Mouse (Mus musculus): ENCODE measurements around the gene Vat1. TPM values are rescaled to one million over a fixed set of nuclear protein-coding genes. Genes with fewer than 3 reads are reported as not detected.

Gene Vat1
- 162 and 171 TPM in 2 replicates for polyA plus RNA-seq (2012; rRNA removed)

GRCm38 (mm10) chr11:101465869-101466551, at the start of gene Vat1:
Gene Vat1, minus strand, starts transcription at chr11:101466230.

GRCm38 (mm10) chr11:101464211-101465100, 1.6 kb downstream of the Vat1 start, which contains the start of gene Rnd2:
Gene Rnd2, plus strand, starts transcription at chr11:101464999.

GRCm38 (mm10) chr11:101448274-101448746, 17.7 kb downstream of the Vat1 start, which contains the start of gene Ifi35:
Gene Ifi35, plus strand, starts transcription at chr11:101448407.

GRCm38 (mm10) chr11:101442127-101442693, 23.8 kb downstream of the Vat1 start, which contains the start of gene Rpl27:
Gene Rpl27, plus strand, starts transcription at chr11:101442298.

GRCm38 (mm10) chr11:101424925-101425813, 40.9 kb downstream of the Vat1 start, which contains the start of the genes Rundc1 and Ptges3l:
Gene Rundc1, plus strand, starts transcription at chr11:101425085.
Gene Ptges3l, minus strand, starts transcription at chr11:101425333.

GRCm38 (mm10) chr11:101424105-101424851, 41.8 kb downstream of the Vat1 start, which contains the start of gene Gm27029:
Gene Gm27029, minus strand, starts transcription at chr11:101424796.

GRCm38 (mm10) chr11:101417101-101417855, 48.8 kb downstream of the Vat1 start, which contains the start of gene Aarsd1:
Gene Aarsd1, minus strand, starts transcription at chr11:101417615.

Other genes starting within 250 kb of the Vat1 start
- gene Ezh1, start 239.8 kb downstream of the Vat1 start, polyA plus RNA-seq (2012; rRNA removed), result 37.9 and 39.6 TPM in 2 replicates
- 79.4 and 81.7 TPM in 2 replicates for gene Ramp2, start 220.2 kb downstream of the Vat1 start, polyA plus RNA-seq (2012; rRNA removed)
- gene Vps25, start 212.5 kb downstream of the Vat1 start, polyA plus RNA-seq (2012; rRNA removed), result 56.9 and 58.5 TPM in 2 replicates
- gene Wnk4, start 205.7 kb downstream of the Vat1 start, polyA plus RNA-seq (2012; rRNA removed), result 4.4 and 5.4 TPM in 2 replicates
- 0.66 and 0.69 TPM in 2 replicates for gene Cntd1, start 187.2 kb downstream of the Vat1 start, polyA plus RNA-seq (2012; rRNA removed)
- 165 and 213 TPM in 2 replicates for gene Coa3, start 187.1 kb downstream of the Vat1 start, polyA plus RNA-seq (2012; rRNA removed)
- 115 and 124 TPM in 2 replicates for gene Becn1, start 163.9 kb downstream of the Vat1 start, polyA plus RNA-seq (2012; rRNA removed)
- 103 and 105 TPM in 2 replicates for gene Psme3, start 150.0 kb downstream of the Vat1 start, polyA plus RNA-seq (2012; rRNA removed)
- 7.0 and 7.4 TPM in 2 replicates for gene Aoc2, start 141.2 kb downstream of the Vat1 start, polyA plus RNA-seq (2012; rRNA removed)
- gene Aoc3, start 135.6 kb downstream of the Vat1 start, polyA plus RNA-seq (2012; rRNA removed), result 0.52 and 0.82 TPM in 2 replicates
- gene G6pc, start 98.7 kb downstream of the Vat1 start, polyA plus RNA-seq (2012; rRNA removed), result 0.03 and 0.05 TPM in 2 replicates
- 49.2 and 49.6 TPM in 2 replicates for gene Aarsd1, start 48.6 kb downstream of the Vat1 start, polyA plus RNA-seq (2012; rRNA removed)
- gene Gm27029, start 41.4 kb downstream of the Vat1 start, polyA plus RNA-seq (2012; rRNA removed), result 4.1 and 4.2 TPM in 2 replicates
- 29.8 and 30.1 TPM in 2 replicates for gene Rundc1, start 41.1 kb downstream of the Vat1 start, polyA plus RNA-seq (2012; rRNA removed)
- gene Ptges3l, start 40.9 kb downstream of the Vat1 start, polyA plus RNA-seq (2012; rRNA removed), result 2.3 and 5.0 TPM in 2 replicates
- 841 and 842 TPM in 2 replicates for gene Rpl27, start 23.9 kb downstream of the Vat1 start, polyA plus RNA-seq (2012; rRNA removed)
- 6.2 and 7.4 TPM in 2 replicates for gene Ifi35, start 17.8 kb downstream of the Vat1 start, polyA plus RNA-seq (2012; rRNA removed)
- gene Rnd2, start 1.2 kb downstream of the Vat1 start, polyA plus RNA-seq (2012; rRNA removed), result 118 and 125 TPM in 2 replicates
- gene Brca1, start 85.7 kb upstream of the Vat1 start, polyA plus RNA-seq (2012; rRNA removed), result 2.2 and 2.7 TPM in 2 replicates
- 100 and 103 TPM in 2 replicates for gene Nbr1, start 85.9 kb upstream of the Vat1 start, polyA plus RNA-seq (2012; rRNA removed)
- 3.3 and 3.5 TPM in 2 replicates for gene Tmem106a, start 116.0 kb upstream of the Vat1 start, polyA plus RNA-seq (2012; rRNA removed)
- gene Gm11634, start 133.0 kb upstream of the Vat1 start, polyA plus RNA-seq (2012; rRNA removed), result not detected in 2 replicates
- 8.6 and 12.8 TPM in 2 replicates for gene Rdm1, start 161.0 kb upstream of the Vat1 start, polyA plus RNA-seq (2012; rRNA removed)
- 27.0 and 36.2 TPM in 2 replicates for gene Arl4d, start 199.3 kb upstream of the Vat1 start, polyA plus RNA-seq (2012; rRNA removed)

All from central nervous system, embryonic 18 days (tissue).